Mouse (Mus musculus): ENCODE results near the gene Pmepa1. TPM values are rescaled to one million over a fixed set of nuclear protein-coding genes. Genes with fewer than 3 reads are reported as not detected.

Gene Pmepa1
- polyA plus RNA-seq, 1 experiment, result not detected

GRCm38 (mm10) chr2:173174569-173174968 lies 101.8 kb downstream of the Pmepa1 start:
- H3K27ac ChIP-seq (ENCODE audit: insufficient read depth, low read depth, low read length), result no peak overlapping the region
- no peak for TF ChIP-seq POLR2A (IDR thresholded peaks at IDR 0.05; ENCODE audit: insufficient read depth, low read depth, low read length)
- no peak for TF ChIP-seq CTCF (IDR thresholded peaks at IDR 0.05; ENCODE audit: insufficient read depth, low read depth, low read length)
- 61% methylated on average over 1 of the region's 1 CpGs for WGBS
- no peak overlapping the region for H3K4me3 ChIP-seq (ENCODE audit: insufficient read depth, low read depth, low read length)
- peaks cover 24% of the 10 kb centered on the region for H3K4me1 ChIP-seq (ENCODE audit: control insufficient read depth, insufficient read depth, low read length)

Other genes with a start within 250 kb of the Pmepa1 start
- not detected in 2 replicates for gene Ctcfl, start 157.0 kb downstream of the Pmepa1 start, polyA plus RNA-seq (2012; ENCODE audit: insufficient read depth, insufficient read length, low replicate concordance, missing spikeins)
- not detected in 2 replicates for gene Pck1, start 123.5 kb downstream of the Pmepa1 start, polyA plus RNA-seq (2012; ENCODE audit: insufficient read depth, insufficient read length, low replicate concordance, missing spikeins)
- not detected in 2 replicates for gene Zbp1, start 57.6 kb downstream of the Pmepa1 start, polyA plus RNA-seq (2012; ENCODE audit: insufficient read depth, insufficient read length, low replicate concordance, missing spikeins)
- gene 1700021F07Rik, start 246.1 kb upstream of the Pmepa1 start, polyA plus RNA-seq (2012; ENCODE audit: insufficient read depth, insufficient read length, low replicate concordance, missing spikeins), result not detected in 2 replicates

Data from olfactory bulb, adult 2 months (tissue).